Mouse (Mus musculus): Measurements from ENCODE around the gene Zmym5.
"Not testable (repeated sequence)": the region's sequence is repeated elsewhere in the genome, so short reads cannot be mapped to it uniquely, and the experiment has no call there.

Gene Zmym5

DNA sequence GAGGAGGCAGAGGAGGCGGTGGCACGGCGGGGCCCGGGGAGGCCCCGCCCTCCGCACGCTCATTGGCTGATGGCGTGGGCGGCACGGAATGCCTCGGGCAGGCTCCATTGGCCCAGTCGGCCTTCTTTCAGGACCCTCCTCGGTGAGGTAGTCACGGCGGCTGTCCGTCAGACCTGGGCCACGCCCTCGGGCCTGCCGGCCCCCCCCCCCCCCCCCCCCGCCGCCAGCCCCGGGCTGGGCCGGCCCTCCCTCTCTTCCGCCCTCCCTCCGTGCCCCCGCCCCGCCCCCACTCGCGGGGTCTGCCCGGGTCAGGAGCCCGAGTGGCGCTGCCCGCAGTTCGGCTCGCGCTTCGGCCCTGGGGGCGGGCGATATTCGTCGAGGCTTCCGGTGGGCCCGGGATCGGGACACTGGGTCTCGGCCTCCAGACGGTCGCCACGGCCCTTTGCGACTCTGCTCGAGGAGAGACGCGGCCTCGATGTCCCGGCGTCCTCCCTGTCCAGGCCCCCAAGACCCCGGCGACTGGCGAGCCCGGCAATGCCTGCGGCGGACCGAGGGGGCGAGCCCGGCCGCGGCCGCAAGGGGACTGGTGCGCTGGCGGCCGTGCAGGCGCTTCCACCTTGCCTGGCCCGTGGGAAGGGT lies at the start of gene Zmym5:
Gene Zmym5 (minus strand): TSS at position 16 of the 639 bp plus-strand sequence.
- not testable (repeated sequence) for DNase-seq (ENCODE audit: low read depth, low spot score)

DNA sequence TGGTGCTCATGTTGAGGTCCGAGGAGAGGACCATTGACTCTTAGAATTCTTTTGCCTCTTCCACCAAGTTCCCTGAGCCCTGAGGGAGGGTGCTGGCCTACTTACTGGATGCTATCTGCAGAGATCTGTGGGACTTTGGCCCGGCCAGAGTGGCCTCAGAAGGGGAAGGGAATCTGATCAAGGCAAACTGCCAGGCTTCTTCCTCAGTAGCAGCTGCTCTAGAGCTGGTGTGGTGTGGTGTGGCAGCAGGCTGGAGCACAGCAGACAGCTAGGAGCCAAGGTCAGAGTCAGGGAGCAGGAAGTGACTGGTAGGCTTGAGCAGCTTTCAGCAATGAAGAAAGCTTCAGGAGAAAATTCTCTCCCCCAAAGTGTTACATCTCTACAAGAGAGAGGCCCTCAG lies 38.2 kb upstream of the Zmym5 start:
- DNase-seq (ENCODE audit: low read depth, low spot score), result no peak

GRCm38 (mm10) chr14:56848322-56848721 lies 36.8 kb upstream of the Zmym5 start:
- no peak for DNase-seq (ENCODE audit: low read depth, low spot score)

DNA sequence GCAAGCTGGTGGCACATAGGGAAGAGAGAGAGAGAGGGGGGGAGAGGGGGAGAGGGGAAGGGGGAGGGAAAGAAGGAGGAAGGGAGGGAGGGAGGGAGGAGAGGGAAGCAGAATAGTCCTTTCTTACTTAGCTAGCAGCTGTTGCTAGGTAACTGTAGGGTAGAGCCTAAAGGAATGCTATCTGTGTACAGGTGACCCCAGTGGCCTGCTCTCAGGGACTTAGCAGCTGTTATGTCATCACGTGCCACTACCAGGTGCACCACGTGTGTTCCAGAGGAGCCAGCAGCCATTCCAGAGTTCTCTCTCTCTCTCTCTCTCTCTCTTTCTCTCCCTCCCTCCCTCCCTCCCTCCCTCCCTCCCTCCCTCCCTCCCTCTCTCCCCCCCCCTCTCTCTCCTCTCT lies 33.0 kb upstream of the Zmym5 start:
- no peak for DNase-seq (ENCODE audit: low read depth, low spot score)

- no peak for DNase-seq (ENCODE audit: low read depth, low spot score)
Measured at GRCm38 (mm10) chr14:56844033-56844432, 32.5 kb upstream of the Zmym5 start.

GRCm38 (mm10) chr14:56834576-56834975 lies 23.1 kb upstream of the Zmym5 start:
- DNase-seq (ENCODE audit: low read depth, low spot score), result not testable (repeated sequence)

DNA sequence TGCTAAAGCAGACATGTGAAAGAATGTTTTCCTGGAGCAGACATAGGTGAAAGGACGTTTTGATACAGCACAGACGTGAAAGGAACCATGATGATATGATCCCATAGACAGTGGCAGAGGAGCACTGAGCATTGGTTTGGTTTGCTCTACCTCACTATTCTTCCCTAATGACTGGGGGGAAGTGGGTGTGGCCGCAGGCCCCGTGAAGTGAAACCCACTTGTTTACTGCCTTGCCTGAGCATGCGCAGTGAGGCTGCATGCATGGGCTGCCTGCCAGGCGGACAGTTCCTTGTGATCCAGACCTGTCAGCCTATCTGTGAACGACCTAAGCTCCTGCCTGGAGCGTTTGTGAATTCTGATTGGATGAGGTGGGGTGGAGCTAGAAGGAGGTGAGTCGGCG lies 21.7 kb upstream of the Zmym5 start:
- not testable (repeated sequence) for DNase-seq (ENCODE audit: low read depth, low spot score)

- no peak for DNase-seq (ENCODE audit: low read depth, low spot score)
Measured at GRCm38 (mm10) chr14:56832563-56833113, 21.1 kb upstream of the Zmym5 start.

DNA sequence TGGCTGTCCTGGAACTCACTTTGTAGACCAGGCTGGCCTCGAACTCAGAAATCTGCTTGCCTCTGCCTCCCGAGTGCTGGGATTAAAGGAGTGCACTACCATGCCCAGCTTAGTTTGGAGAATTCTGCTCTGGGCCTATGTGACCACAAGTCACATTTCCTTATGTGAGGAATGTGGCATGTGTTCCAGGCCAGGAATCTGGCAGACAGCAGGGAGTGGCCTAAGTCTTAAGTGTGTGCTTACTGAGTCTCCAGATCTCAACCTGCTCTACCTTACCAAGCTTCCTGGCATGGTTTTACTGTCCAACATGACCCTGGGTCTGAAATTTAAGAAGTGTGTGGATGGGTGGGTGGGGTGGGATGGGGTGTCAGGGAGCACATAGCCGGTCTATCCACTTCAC lies 20.6 kb upstream of the Zmym5 start:
- DNase-seq (ENCODE audit: low read depth, low spot score), result no peak

- DNase-seq (ENCODE audit: low read depth, low spot score), result no peak
Measured at GRCm38 (mm10) chr14:56830491-56831045, 19.1 kb upstream of the Zmym5 start.

DNA sequence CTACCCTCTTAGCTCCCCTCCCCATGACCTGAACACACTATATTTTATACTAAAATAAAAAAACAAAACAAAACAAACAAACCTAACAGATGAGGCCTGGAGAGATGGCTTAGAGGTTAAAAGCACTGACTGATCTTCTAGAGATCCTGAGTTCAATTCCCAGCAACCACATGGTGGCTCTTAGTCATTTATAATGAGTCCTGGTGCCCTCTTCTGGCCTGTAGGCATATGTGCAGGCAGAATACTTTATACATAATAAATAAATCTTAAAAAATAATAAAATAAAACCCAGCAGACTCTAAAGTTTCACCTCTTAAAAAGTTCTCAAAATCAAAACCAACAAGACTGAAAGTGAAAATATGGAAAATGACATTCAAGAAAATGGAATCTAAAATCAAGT lies 13.0 kb upstream of the Zmym5 start:
- DNase-seq (ENCODE audit: low read depth, low spot score), result no peak

DNA sequence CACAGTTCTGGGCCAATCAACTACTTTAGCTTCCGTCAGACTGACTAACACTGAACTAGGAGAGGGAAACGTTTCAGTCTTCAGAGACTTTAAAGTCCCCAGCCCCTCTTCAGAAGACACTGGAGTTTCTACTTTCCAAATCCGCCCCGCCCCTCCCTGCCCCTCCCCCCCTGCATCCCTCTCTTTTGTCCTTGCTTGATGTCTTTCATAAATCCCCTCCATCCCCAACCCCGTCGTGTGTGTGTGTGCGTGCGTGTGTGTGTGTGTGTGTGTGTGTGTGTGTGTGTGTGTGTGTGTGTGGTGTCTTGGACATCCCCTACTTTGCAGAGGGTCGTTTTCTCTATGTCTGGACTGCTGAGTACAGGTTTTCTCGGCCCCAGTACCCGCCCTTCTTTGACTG lies 6.1 kb upstream of the Zmym5 start:
- no peak for DNase-seq (ENCODE audit: low read depth, low spot score)

GRCm38 (mm10) chr14:56817131-56817530 lies 5.6 kb upstream of the Zmym5 start:
- DNase-seq (ENCODE audit: low read depth, low spot score), result no peak

GRCm38 (mm10) chr14:56816541-56816940 lies 5.0 kb upstream of the Zmym5 start:
- no peak for DNase-seq (ENCODE audit: low read depth, low spot score)

GRCm38 (mm10) chr14:56812520-56813036 lies 1.1 kb upstream of the Zmym5 start:
- peak; percentile 70 for DNase-seq (ENCODE audit: low read depth, low spot score)

GRCm38 (mm10) chr14:56810781-56811690 lies 480 bp downstream of the Zmym5 start:
- not testable (repeated sequence) for DNase-seq (ENCODE audit: low read depth, low spot score)

DNA sequence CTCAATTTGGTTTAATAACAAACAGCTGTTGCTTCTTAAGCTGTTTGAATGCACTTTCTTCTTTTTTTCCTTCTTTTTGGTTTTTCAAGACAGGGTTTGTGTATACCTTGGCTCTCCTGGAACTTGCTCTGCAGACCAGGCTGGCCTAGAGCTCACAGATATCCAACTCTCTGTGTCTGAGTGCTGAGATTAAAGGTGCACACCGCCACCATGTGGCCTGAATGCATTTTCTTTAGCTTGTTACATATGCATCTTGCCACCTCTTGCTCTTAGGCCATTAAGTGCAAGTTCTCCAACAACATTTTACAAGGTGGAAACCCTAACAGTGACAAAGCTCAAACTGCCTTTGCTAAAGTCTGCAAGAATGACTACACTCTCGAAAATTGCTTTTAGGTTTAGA lies 18.3 kb downstream of the Zmym5 start:
- no peak for DNase-seq (ENCODE audit: low read depth, low spot score)

- DNase-seq (ENCODE audit: low read depth, low spot score), result no peak
Measured at GRCm38 (mm10) chr14:56784575-56784974, 26.9 kb downstream of the Zmym5 start.

DNA sequence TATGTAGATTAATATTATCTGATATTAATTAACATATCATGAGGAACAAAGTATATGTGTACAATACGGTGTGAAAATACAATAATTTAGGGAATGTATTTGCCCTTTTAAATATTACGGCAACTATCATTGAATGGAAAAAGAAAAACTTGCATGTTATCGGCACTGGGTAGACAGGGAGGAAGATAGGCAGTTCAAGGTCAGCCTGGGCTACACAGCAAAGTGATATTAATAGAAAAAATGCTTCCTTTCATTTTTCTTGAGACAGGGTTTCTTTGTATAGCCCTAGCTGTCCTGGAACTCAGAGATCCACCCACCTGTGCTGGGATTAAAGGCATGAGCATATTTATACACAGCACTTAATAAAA lies 32.6 kb downstream of the Zmym5 start:
- no peak for DNase-seq (ENCODE audit: low read depth, low spot score)

DNA sequence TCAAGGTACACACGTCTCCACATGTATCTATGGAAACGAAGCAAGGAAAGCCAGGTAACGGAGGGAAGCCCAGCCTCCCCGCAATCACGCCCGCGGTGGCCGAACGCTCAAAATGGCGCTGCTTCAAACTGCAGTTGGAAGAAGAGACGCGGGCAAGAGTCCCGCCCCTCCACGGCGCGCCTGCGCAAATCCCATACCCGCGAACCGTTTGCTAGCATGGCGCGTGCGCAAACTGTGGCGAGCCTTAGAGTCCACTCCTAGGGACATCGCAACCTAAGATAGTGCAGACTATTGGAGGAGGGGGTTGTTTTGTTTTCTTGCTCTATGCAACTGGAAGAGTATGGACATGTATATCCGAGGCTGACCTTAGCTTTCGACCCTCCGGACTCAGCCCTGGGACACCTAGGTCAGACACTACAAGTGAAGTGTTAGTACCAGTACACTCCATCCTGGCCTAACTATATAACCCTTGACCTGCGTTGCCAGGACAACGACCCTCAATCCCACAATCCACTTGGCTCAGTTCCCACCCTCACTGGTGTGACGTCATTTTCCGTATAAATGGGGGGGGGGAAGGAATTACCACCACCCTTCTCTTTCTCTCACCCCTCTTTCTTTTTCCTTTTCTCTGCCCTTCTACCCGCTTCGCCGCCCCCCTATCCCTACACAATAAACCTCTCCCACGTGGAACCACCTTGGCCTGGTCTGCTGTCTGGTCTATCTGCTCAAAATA lies 33.1 kb downstream of the Zmym5 start, which contains the start of gene Pspc1:
Gene Pspc1 (minus strand): TSS at position 117 of the 733 bp plus-strand sequence.
- DNase-seq (ENCODE audit: low read depth, low spot score), result peak; percentile 95
